Mouse (Mus musculus): ENCODE measurements at regions not wholly inside any gene's neighbourhood (a gene's known extent, or its start where the extent isn't known, plus 50 kb on each side); places are given as distances from the start of the nearest gene placed in this dataset.

DNA sequence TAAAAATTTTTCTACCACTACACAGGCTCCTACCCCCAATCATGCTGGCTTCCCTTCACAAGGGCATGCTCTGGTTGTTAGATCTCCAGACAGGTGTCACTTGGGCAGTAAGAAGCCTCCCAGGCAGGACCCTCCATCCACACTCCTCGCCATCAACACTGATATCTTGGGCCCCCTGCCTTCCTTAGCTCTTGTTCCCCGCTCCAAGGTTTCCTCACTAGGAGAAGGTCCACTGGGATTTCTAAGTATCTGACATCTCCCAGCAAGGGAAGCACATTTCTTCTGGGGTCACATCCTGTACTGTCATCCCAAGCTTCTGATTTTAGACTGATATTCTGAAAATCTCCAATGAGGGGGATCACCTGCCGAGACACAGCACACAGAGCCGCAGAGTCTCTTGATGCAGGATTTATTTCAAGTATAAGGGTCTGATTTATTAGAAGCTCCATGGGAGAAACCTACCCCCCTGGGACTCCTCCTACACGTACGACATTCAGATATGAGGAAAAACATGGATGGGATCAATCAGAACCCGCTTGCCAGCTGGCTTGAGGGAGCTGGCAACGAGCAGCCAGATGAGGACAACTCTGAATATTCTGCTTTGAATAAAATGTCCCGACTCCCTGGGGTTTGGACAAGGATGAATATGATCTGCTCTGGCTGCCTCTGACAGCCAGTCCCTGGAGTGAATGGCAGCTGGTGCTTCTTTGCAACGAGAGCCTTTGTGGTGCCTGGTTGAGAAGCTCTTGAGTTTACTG lies 322.8 kb downstream of the Vps13c start:
- Histone ChIP-seq H3K4me3 (no peak overlapping the region), H3K4me2 (no peak overlapping the region), H3K27me3 (no peaks in the 10 kb centered on the region), H3K36me3 (no peaks in the 10 kb centered on the region), H3K9ac (no peak overlapping the region), H3K27ac (no peak overlapping the region), H3K9me3 (no peaks in the 10 kb centered on the region), H3K4me1 (no peaks in the 10 kb centered on the region)
- no peak for ATAC-seq (ENCODE audit: insufficient number of reproducible peaks, low FRiP score, low TSS enrichment, low read depth)
- 72% methylated on average over 10 of the region's 10 CpGs for WGBS

DNA sequence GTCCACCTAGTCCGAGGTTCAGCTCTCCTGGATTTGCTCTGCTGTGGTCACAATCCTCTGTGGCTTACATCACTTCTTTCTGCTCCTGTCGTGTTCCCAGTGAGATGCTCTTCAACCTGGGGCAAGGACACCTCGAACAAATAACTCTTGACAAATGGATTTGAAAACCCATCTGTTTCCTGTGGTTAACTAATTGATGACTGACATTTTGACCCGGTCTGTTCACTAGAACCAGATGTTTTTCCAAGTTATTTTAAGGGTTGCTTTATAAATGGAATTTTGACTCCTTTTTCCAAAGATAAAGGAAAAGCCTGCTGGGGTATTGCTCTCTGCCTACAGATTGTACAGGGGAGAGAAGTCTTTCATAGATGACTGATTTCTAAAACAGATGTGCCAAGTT lies 326.4 kb downstream of the Vps13c start:
- Histone ChIP-seq H3K27ac (no peak overlapping the region), H3K4me2 (no peak overlapping the region), H3K36me3 (no peaks in the 10 kb centered on the region), H3K4me1 (no peaks in the 10 kb centered on the region), H3K9me3 (no peaks in the 10 kb centered on the region), H3K27me3 (no peaks in the 10 kb centered on the region), H3K4me3 (no peak overlapping the region), H3K9ac (no peak overlapping the region)
- ATAC-seq (ENCODE audit: insufficient number of reproducible peaks, low FRiP score, low TSS enrichment, low read depth) = no peak
- WGBS = 9% methylated on average over 4 of the region's 4 CpGs

DNA sequence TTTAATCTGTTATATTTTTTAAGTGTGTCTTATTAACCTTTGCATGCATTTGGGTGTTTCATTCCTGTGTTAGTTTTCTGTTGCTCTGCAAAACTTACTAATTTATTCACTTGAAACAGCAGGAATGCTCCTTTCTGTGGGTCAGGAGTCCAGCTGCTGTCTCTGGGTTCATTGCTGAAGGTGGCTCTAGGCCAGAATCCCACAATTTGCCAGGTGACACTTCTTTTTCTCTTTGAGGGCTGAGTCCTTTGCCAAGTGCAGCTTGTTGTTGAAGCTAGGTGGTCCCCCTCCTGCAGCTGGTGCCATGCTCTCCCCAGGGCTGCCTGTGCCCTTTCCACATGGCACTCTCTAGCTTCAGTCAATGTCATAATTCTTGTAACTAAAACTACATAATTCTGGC lies 348.7 kb downstream of the Vps13c start:
- no peak overlapping the region for H3K4me3 ChIP-seq
- no peak overlapping the region for H3K9ac ChIP-seq
- no peak overlapping the region for H3K4me2 ChIP-seq
- no peaks in the 10 kb centered on the region for H3K4me1 ChIP-seq
- ATAC-seq (ENCODE audit: insufficient number of reproducible peaks, low FRiP score, low TSS enrichment, low read depth) = no peak
- H3K27ac ChIP-seq = no peak overlapping the region
- H3K9me3 ChIP-seq = no peaks in the 10 kb centered on the region
- no peaks in the 10 kb centered on the region for H3K36me3 ChIP-seq
- H3K27me3 ChIP-seq = no peaks in the 10 kb centered on the region

DNA sequence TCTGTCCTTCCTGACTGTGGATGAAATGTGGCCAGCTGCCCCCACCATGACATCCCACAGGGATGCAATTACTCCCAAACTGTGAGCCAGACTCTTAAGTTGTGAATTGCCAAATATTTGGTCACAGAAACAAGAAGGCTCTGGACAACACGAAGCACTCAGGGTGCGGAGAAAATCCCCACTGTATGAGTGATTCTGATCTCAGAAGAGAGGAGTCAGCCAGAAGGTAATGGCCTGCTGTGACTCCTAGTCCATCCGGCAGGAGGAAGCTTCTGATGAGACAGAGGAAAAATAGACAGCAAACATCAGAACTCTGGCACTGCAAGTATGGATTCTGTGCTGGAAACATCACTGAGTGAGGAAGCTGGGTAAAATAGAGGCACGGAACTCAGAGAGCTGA lies 359.6 kb downstream of the Vps13c start:
- no peak overlapping the region for H3K9ac ChIP-seq
- no peak overlapping the region for H3K4me3 ChIP-seq
- H3K9me3 ChIP-seq = no peaks in the 10 kb centered on the region
- no peak for ATAC-seq (ENCODE audit: insufficient number of reproducible peaks, low FRiP score, low TSS enrichment, low read depth)
- no peaks in the 10 kb centered on the region for H3K36me3 ChIP-seq
- H3K4me1 ChIP-seq = no peaks in the 10 kb centered on the region
- H3K4me2 ChIP-seq = no peak overlapping the region
- H3K27me3 ChIP-seq = no peaks in the 10 kb centered on the region
- WGBS = 81% methylated on average over 4 of the region's 4 CpGs
- no peak overlapping the region for H3K27ac ChIP-seq

DNA sequence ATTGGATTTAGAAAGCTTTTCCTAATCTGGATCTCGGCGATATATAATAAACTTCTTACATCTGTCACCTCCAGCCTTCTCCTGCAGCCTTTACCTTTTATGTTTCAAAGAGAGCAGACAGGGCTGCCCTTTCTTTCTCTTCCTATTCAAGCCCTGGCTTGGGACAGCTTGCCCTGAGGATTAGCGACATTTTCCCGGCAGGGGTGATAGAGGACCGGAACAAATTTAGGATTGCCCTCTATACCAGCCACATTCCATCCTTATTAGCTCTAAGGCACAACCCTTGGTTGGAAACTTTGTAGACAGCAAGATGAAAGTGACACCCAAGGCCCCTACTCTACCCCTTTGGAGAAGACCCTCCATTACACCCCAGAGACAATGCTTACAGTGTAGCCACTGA lies 360.8 kb downstream of the Vps13c start:
- no peaks in the 10 kb centered on the region for H3K9me3 ChIP-seq
- H3K9ac ChIP-seq = no peak overlapping the region
- no peak overlapping the region for H3K4me3 ChIP-seq
- no peaks in the 10 kb centered on the region for H3K36me3 ChIP-seq
- H3K4me2 ChIP-seq = no peak overlapping the region
- H3K4me1 ChIP-seq = no peaks in the 10 kb centered on the region
- no peaks in the 10 kb centered on the region for H3K27me3 ChIP-seq
- no peak for ATAC-seq (ENCODE audit: insufficient number of reproducible peaks, low FRiP score, low TSS enrichment, low read depth)
- WGBS = 56% methylated on average over 5 of the region's 5 CpGs
- H3K27ac ChIP-seq = no peak overlapping the region

DNA sequence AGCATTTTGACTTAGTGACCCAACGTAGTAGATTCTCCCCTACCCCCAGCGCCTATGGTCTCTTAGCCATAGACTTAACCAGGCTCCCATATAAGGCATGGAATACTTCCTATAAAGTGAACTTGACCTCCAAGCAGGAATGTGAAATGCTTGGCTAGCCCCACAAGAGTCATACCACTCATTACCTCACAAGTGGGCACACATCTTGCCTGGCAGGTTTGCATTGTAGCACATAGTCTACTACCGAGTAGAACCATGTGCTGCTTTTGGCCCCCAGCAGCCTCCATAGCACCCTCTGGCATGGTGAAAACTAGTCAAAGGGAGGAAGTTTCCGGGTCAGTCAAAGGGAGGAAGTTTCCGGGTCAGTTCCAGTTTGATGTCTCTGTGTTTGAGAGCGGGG lies 385.5 kb downstream of the Vps13c start:
- H3K27me3 ChIP-seq = no peaks in the 10 kb centered on the region
- no peaks in the 10 kb centered on the region for H3K36me3 ChIP-seq
- H3K9ac ChIP-seq = no peak overlapping the region
- ATAC-seq (ENCODE audit: insufficient number of reproducible peaks, low FRiP score, low TSS enrichment, low read depth) = no peak
- H3K4me3 ChIP-seq = no peak overlapping the region
- H3K27ac ChIP-seq = no peak overlapping the region
- WGBS = 88% methylated on average over 6 of the region's 6 CpGs
- no peaks in the 10 kb centered on the region for H3K9me3 ChIP-seq
- H3K4me1 ChIP-seq = no peaks in the 10 kb centered on the region
- H3K4me2 ChIP-seq = no peak overlapping the region

DNA sequence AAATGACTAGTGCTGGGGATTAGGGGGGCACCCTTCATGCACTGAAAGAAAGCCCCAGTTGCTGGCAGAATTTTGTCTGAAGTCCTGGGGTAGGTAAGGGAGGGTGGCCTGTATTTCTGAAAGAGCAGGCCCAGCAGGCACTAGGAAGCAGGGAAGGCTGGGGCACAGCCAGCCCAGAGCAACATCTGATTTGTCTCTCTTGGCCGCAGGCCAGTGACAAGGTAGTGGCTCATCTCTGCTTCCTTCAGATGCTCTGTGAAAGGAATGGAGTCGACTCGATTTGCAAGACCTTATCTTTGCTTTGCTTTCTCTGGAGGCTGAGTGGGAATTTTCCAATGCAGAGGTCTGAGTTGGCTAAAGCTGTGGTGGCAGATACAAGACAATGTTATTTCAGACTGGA lies 390.9 kb downstream of the Vps13c start:
- Histone ChIP-seq H3K4me1 (peaks cover 7% of the 10 kb centered on the region; the same call in 1 of the 2 replicates), H3K9me3 (no peaks in the 10 kb centered on the region), H3K27ac (no peak overlapping the region), H3K4me3 (no peak overlapping the region), H3K9ac (no peak overlapping the region), H3K27me3 (no peaks in the 10 kb centered on the region), H3K4me2 (no peak overlapping the region), H3K36me3 (no peaks in the 10 kb centered on the region)
- ATAC-seq (ENCODE audit: insufficient number of reproducible peaks, low FRiP score, low TSS enrichment, low read depth) = no peak
- 83% methylated on average over 3 of the region's 3 CpGs for WGBS

DNA sequence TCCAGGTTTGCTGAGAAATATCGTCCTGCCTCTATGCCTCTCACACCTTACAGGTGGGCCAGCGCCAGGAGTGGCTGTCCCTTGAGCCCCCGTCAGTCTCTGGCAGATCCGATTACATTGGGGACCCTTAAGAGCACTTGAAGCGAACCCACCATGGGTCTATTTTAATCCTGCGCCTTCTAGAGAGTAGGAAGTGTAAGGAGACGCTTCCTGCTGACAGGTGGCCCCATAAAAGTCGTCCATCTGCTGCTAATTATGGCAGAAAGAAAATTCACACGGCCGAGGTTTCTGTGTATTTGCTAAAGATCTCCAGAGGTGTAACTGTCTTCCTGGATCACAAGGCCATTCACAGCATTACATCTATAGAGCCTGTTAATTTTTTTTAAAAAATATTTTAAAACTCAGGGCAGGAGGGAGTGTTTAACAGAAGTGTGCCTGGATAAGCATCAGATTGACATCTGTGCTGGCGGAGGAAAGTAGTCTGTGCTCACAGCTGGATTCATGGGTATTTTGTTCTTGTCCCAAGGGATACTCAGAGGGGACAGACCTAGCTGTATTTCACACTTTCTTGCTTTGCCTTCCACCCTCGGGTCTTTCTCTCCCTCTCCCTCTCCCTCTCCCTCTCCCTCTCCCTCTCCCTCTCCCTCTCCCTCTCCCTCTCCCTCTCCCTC lies 394.9 kb downstream of the Vps13c start:
- no peaks in the 10 kb centered on the region for H3K36me3 ChIP-seq
- ATAC-seq (ENCODE audit: insufficient number of reproducible peaks, low FRiP score, low TSS enrichment, low read depth) = no peak
- H3K4me3 ChIP-seq = no peak overlapping the region
- no peaks in the 10 kb centered on the region for H3K27me3 ChIP-seq
- H3K4me2 ChIP-seq = no peak overlapping the region
- H3K9ac ChIP-seq = no peak overlapping the region
- 9% methylated on average over 12 of the region's 12 CpGs for WGBS
- H3K9me3 ChIP-seq = no peaks in the 10 kb centered on the region
- peaks cover 7% of the 10 kb centered on the region; the same call in 1 of the 2 replicates for H3K4me1 ChIP-seq
- no peak overlapping the region for H3K27ac ChIP-seq

DNA sequence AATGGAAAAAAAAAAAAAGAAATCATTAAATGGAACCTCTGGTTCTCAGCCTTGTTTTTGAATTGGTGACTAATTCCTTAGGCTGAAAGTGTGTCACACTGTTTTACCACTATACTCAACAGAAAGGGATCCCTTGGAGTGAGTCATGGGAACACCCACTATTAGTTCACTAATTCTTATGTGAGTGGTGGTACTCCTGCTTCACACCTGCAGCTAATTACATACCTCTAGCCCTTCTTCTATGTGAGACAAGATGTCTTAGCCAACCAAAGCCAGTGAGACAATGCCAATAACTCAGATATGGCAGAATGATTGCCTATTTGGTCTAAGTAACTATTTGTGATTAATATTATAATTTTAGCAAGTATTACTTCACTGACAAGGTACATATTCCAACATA lies 398.9 kb downstream of the Vps13c start:
- no peaks in the 10 kb centered on the region for H3K36me3 ChIP-seq
- no peak overlapping the region for H3K4me3 ChIP-seq
- no peak overlapping the region for H3K4me2 ChIP-seq
- no peaks in the 10 kb centered on the region for H3K27me3 ChIP-seq
- H3K9ac ChIP-seq = no peak overlapping the region
- H3K4me1 ChIP-seq = peaks cover 7% of the 10 kb centered on the region; the same call in 1 of the 2 replicates
- H3K9me3 ChIP-seq = no peaks in the 10 kb centered on the region
- no peak overlapping the region for H3K27ac ChIP-seq
- no peak for ATAC-seq (ENCODE audit: insufficient number of reproducible peaks, low FRiP score, low TSS enrichment, low read depth)

DNA sequence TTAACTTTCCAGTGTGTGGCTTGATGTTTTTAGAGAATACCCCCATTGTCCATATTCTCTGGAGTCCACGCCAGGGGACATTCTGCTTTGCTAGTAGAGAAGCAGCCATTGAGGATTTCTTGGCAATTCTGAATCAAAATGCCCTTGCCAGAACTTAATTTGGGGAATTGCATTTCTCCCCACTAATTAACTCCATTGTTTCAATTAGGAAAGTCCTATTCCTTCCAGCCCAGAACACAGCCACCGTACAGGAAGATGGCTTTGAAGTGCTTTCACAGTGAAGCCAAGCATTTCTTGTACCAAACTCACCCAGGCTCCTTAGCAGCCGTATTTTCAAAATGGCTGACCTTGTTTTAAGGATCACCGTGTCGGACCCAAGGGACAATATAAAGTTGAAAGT lies 399.4 kb downstream of the Vps13c start:
- no peaks in the 10 kb centered on the region for H3K36me3 ChIP-seq
- H3K9me3 ChIP-seq = no peaks in the 10 kb centered on the region
- no peak overlapping the region for H3K9ac ChIP-seq
- no peaks in the 10 kb centered on the region for H3K27me3 ChIP-seq
- H3K27ac ChIP-seq = no peak overlapping the region
- peaks cover 7% of the 10 kb centered on the region; the same call in 1 of the 2 replicates for H3K4me1 ChIP-seq
- H3K4me3 ChIP-seq = no peak overlapping the region
- WGBS = 88% methylated on average over 5 of the region's 5 CpGs
- H3K4me2 ChIP-seq = no peak overlapping the region
- no peak for ATAC-seq (ENCODE audit: insufficient number of reproducible peaks, low FRiP score, low TSS enrichment, low read depth)

DNA sequence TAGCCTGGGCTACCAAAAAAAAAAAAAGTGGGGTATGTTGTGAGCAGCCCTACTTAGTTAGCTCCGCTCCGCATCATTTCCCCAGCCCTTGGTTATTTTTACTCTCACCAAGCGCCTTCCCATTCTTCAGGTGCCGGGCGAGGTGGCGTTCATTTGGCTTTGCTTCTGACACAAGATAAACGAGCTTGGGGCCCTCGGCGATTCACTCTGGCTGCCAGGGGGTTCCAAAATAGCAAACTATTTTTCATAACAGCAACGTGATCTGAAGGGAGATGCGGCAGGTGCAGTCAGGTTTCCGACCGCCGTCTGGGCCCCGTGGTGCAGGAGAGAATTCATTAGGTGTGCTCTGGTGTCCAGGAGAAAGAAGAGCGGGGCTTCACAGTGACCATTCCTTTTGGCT lies 403.6 kb upstream of the Rora start:
- Histone ChIP-seq H3K27me3 (no peaks in the 10 kb centered on the region), H3K4me1 (no peaks in the 10 kb centered on the region), H3K9ac (no peak overlapping the region), H3K4me2 (no peak overlapping the region), H3K27ac (no peak overlapping the region), H3K36me3 (no peaks in the 10 kb centered on the region), H3K9me3 (no peaks in the 10 kb centered on the region), H3K4me3 (no peak overlapping the region)
- WGBS = 71% methylated on average over 16 of the region's 16 CpGs
- no peak for ATAC-seq (ENCODE audit: insufficient number of reproducible peaks, low FRiP score, low TSS enrichment, low read depth)

DNA sequence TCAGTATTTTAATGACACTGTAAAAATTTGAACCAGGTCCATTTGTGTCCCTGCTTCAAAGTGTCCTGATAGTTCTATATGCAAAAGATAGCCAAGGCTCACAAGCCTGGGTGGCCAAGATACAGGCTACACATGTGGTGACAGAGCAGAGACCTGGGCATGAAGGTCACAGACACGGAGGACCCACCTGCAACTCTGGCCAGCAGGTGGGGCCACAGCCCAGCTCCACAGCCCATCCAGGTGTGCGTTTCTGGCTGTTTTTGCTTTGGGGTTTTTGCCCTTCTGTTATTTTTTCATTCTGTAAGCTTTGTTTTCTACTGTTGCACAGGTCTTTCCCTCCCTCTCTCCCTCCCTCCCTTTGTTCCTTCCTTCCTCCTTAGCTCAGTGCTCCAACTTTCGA lies 399.4 kb upstream of the Rora start:
- H3K9me3 ChIP-seq = no peaks in the 10 kb centered on the region
- H3K36me3 ChIP-seq = no peaks in the 10 kb centered on the region
- H3K9ac ChIP-seq = no peak overlapping the region
- no peak overlapping the region for H3K27ac ChIP-seq
- WGBS = 55% methylated on average over 3 of the region's 3 CpGs
- no peaks in the 10 kb centered on the region for H3K4me1 ChIP-seq
- no peaks in the 10 kb centered on the region for H3K27me3 ChIP-seq
- H3K4me3 ChIP-seq = no peak overlapping the region
- H3K4me2 ChIP-seq = no peak overlapping the region
- no peak for ATAC-seq (ENCODE audit: insufficient number of reproducible peaks, low FRiP score, low TSS enrichment, low read depth)
